Mouse (Mus musculus) spleen, postnatal 0 days (tissue): ENCODE results near the gene Marveld3. TPM values are rescaled to one million over a fixed set of nuclear protein-coding genes. Genes with fewer than 3 reads are reported as not detected.

Experiments
- polyA plus RNA-seq: library from polyadenylated mRNA; unstranded; fragments of >200 nt; fragmentation: Nextera tagmentation; extraction: Ambion mirVana; gene quantifications from 2 replicates; pipeline ENCODE4 v1.2.1, GENCODE M21; 2015

The Marveld3 gene
- 0.13 and 0.24 TPM in 2 replicates for polyA plus RNA-seq

GRCm38 (mm10) chr8:109961693-109962367, at the start of gene Marveld3:
TSS of gene Marveld3 (minus strand) at chr8:109962203.

DNA sequence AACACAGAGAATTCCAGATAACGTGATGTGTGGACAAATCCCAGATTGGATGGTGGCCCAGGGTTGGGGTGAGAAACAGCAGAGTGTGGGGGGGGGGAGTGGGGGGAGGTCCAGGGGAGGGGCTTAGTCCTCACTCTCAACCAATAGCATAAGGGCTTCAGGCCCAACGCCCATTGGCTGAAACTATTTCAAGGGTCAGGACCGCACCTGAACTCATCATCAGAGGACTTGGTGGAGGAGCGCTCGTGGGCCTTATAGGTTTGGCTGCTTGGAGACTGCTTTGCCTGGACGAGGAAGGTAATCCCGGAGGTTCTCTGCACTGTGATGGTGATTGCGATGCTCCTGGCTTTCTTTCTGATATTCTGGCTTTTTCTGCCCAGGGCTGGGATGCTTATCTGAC, 28.2 kb upstream of the Marveld3 start, which contains the start of gene Tat:
Gene Tat, plus strand, starts transcription at position 214 of the 400 bp plus-strand sequence.

Other genes starting within 250 kb of the Marveld3 start
- 2.8 and 3.3 TPM in 2 replicates for gene Atxn1l, start 224.5 kb downstream of the Marveld3 start, polyA plus RNA-seq
- gene Ap1g1, start 183.6 kb downstream of the Marveld3 start, polyA plus RNA-seq, result 15.9 and 17.2 TPM in 2 replicates
- gene Phlpp2, start 93.7 kb downstream of the Marveld3 start, polyA plus RNA-seq, result 3.7 and 4.3 TPM in 2 replicates
- gene Tat, start 28.2 kb upstream of the Marveld3 start, polyA plus RNA-seq, result not detected in 2 replicates
- gene Chst4, start 77.5 kb upstream of the Marveld3 start, polyA plus RNA-seq, result 0.72 and 0.93 TPM in 2 replicates
- 0.42 and 0.70 TPM in 2 replicates for gene Zfp612, start 117.5 kb upstream of the Marveld3 start, polyA plus RNA-seq
- gene Gm21964, start 139.0 kb upstream of the Marveld3 start, polyA plus RNA-seq, result not detected in 2 replicates
- gene Gm17720, start 140.6 kb upstream of the Marveld3 start, polyA plus RNA-seq, result not detected in 2 replicates
- not detected in 2 replicates for gene Calb2, start 206.0 kb upstream of the Marveld3 start, polyA plus RNA-seq